Mouse (Mus musculus): ENCODE measurements around the gene Mcrip1. TPM values are rescaled to one million over a fixed set of nuclear protein-coding genes. Genes with fewer than 3 reads are reported as not detected.
"Not testable (repeated sequence)": the region's sequence is repeated elsewhere in the genome, so short reads cannot be mapped to it uniquely, and the experiment has no call there.

Mcrip1 gene
- polyA plus RNA-seq, 1 experiment from 2014 or later = 129 TPM

DNA sequence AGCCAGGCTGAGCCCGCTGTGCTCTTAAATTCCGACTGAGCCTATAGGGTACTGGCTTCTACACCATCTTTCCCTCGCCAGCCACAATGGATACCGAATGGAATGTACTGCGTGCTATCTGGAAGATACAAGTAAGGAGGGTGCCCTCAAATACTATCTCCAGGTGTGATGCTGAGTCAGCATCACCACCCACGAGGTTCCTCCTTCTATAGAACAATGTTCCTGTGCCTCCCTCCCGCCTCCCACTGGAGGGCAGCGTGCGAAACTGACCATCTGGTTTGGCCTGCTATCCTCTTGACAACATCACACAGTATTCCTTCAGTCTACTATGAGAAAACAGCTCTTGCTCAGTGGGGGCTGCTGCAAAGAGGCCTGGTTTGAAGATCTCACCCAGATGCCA lies 15.6 kb upstream of the Mcrip1 start:
- H3K9me3 ChIP-seq (ENCODE audit: control insufficient read depth, low read length) = no peaks in the 10 kb centered on the region
- no peak overlapping the region for H3K27ac ChIP-seq (ENCODE audit: low read length)
- 81% methylated on average over 9 of the region's 9 CpGs for WGBS
- H3K27me3 ChIP-seq (replicated peaks; ENCODE audit: control insufficient read depth, insufficient read depth, low read length) = no peaks in the 10 kb centered on the region
- H3K4me1 ChIP-seq (ENCODE audit: control insufficient read depth, insufficient read depth, low read length) = 0 out of 2 replicates have a peak, but pooled peaks cover 4% of the 10 kb centered on the region
- H3K36me3 ChIP-seq (ENCODE audit: control insufficient read depth, insufficient read depth, low read length) = peaks cover 41% of the 10 kb centered on the region
- H3K4me2 ChIP-seq (ENCODE audit: low read depth, low read length) = no peak overlapping the region
- H3K9ac ChIP-seq (ENCODE audit: low read depth, low read length) = no peak overlapping the region
- no peak for ATAC-seq
- no peak overlapping the region for H3K4me3 ChIP-seq (ENCODE audit: low read length)

DNA sequence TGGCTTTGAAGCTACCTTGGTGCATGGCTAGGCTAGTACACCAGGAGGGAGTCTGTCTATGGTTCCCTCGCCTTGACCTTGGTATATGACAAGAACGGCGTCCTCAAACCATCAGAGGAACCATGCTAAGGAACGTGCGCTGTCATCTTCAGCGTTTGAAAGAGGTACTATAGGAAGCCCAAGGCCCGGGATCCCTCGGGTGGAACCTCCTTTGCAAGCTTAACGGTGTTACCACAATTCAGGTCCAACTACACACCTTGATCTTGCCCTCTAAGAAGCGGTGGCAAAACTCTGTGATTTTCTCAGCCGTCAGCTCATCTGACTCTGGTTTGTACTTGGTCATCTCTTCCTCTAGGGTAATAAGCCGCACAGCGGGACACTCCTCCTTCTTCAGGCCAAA lies 13.4 kb upstream of the Mcrip1 start:
- Histone ChIP-seq H3K4me2 (ENCODE audit: low read depth, low read length) (no peak overlapping the region), H3K4me1 (ENCODE audit: control insufficient read depth, insufficient read depth, low read length) (0 out of 2 replicates have a peak, but pooled peaks cover 4% of the 10 kb centered on the region), H3K9me3 (ENCODE audit: control insufficient read depth, low read length) (no peaks in the 10 kb centered on the region), H3K36me3 (ENCODE audit: control insufficient read depth, insufficient read depth, low read length) (peaks cover 46% of the 10 kb centered on the region), H3K4me3 (ENCODE audit: low read length) (no peak overlapping the region), H3K27ac (ENCODE audit: low read length) (no peak overlapping the region), H3K27me3 (replicated peaks; ENCODE audit: control insufficient read depth, insufficient read depth, low read length) (no peaks in the 10 kb centered on the region), H3K9ac (ENCODE audit: low read depth, low read length) (no peak overlapping the region)
- 95% methylated on average over 13 of the region's 13 CpGs for WGBS
- ATAC-seq = no peak

DNA sequence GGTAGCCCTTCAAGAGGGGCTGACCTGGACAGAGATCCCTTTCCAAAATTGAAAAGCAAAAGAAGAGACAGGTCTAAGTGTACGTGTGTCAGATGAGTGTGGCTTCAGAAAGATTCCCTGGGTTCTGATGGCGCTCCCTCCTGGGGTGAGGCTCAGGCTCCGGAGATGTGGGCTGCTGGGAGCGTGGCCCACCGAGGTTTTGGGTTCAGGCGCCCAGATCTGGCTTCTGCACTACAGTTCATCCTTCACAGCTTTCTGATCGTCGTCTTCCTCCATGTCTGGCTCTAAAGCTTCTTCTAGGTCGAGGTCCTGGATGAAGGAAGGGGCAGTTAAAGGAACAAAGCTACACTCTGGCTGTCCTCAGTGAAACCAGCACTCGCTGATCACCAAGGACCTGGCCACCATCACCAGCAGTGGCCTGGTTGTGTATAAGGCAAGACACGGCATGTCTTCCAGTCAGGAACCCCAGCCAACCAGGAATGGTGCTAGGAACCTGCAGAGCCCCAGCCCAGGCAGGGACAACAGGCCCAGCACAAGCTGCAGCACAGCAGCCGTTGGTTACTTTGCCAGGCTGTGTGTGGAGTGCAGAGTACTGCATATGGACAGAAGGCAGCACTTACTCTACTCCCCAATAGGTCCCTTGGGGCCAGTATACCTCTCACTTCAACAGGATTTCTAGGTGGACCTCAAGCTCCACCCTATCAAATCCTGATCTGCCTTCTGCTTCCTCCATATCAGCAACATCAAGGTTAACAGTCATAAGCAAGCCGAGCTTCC lies 11.6 kb upstream of the Mcrip1 start:
- ATAC-seq = no peak
- Histone ChIP-seq H3K4me3 (ENCODE audit: low read length) (no peak overlapping the region), H3K4me1 (ENCODE audit: control insufficient read depth, insufficient read depth, low read length) (no peaks in the 10 kb centered on the region), H3K27me3 (replicated peaks; ENCODE audit: control insufficient read depth, insufficient read depth, low read length) (no peaks in the 10 kb centered on the region), H3K27ac (ENCODE audit: low read length) (no peak overlapping the region), H3K36me3 (ENCODE audit: control insufficient read depth, insufficient read depth, low read length) (peaks cover 46% of the 10 kb centered on the region), H3K9me3 (ENCODE audit: control insufficient read depth, low read length) (no peaks in the 10 kb centered on the region), H3K9ac (ENCODE audit: low read depth, low read length) (no peak overlapping the region), H3K4me2 (ENCODE audit: low read depth, low read length) (no peak overlapping the region)
- 93% methylated on average over 13 of the region's 13 CpGs for WGBS

DNA sequence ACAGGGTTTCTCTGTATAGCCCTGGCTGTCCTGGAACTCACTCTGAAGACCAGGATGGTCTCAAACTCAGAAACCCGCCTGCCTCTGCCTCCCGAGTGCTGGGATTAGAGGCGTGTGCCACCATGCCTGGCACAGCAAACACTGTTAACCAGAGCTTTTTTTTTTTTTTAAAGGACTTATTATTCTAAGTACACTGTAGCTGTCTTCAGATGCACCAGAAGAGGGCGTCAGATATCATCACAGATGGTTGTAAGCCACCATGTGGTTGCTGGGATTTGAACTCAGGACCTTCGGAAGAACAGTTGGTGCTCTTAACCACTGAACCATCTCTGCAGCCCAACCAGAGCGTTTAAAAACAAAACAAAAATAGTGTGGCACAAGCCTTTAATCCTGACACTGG lies 9.3 kb upstream of the Mcrip1 start:
- not testable (repeated sequence) for H3K4me2 ChIP-seq (ENCODE audit: low read depth, low read length); H3K4me1 ChIP-seq (ENCODE audit: control insufficient read depth, insufficient read depth, low read length); H3K27me3 ChIP-seq (replicated peaks; ENCODE audit: control insufficient read depth, insufficient read depth, low read length); ATAC-seq; H3K27ac ChIP-seq (ENCODE audit: low read length); H3K4me3 ChIP-seq (ENCODE audit: low read length); H3K9ac ChIP-seq (ENCODE audit: low read depth, low read length); H3K9me3 ChIP-seq (ENCODE audit: control insufficient read depth, low read length)
- peaks cover 38% of the 10 kb centered on the region for H3K36me3 ChIP-seq (ENCODE audit: control insufficient read depth, insufficient read depth, low read length)
- WGBS = 85% methylated on average over 6 of the region's 6 CpGs

DNA sequence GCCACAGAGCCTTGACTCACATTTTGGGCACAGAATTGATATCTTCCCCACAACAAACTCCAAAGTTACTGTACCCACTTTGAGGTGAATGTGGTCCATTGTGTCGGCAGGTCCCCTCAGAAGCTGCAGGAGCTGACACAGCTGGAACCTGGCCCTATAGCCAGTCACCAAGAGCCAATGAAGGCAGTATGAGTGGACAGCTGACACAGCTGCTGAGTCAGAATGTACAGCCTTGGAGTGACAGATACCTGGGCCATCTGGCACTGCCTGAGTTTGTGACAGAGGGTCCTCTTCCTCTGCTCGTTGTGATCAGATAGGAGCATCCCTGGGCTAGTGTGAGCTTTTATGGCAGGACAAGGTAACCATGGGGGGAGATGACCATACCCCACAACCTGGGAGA lies 5.7 kb upstream of the Mcrip1 start:
- H3K9me3 ChIP-seq (ENCODE audit: control insufficient read depth, low read length) = no peaks in the 10 kb centered on the region
- peaks cover 3% of the 10 kb centered on the region for H3K4me1 ChIP-seq (ENCODE audit: control insufficient read depth, insufficient read depth, low read length)
- H3K4me2 ChIP-seq (ENCODE audit: low read depth, low read length) = no peak overlapping the region
- H3K27ac ChIP-seq (ENCODE audit: low read length) = peak overlapping the region; percentile 43
- H3K4me3 ChIP-seq (ENCODE audit: low read length) = no peak overlapping the region
- peak; percentile 56; the same call in 1 of the 2 replicates for ATAC-seq
- no peaks in the 10 kb centered on the region for H3K27me3 ChIP-seq (replicated peaks; ENCODE audit: control insufficient read depth, insufficient read depth, low read length)
- peaks cover 10% of the 10 kb centered on the region for H3K36me3 ChIP-seq (ENCODE audit: control insufficient read depth, insufficient read depth, low read length)
- H3K9ac ChIP-seq (ENCODE audit: low read depth, low read length) = no peak overlapping the region
- 66% methylated on average over 2 of the region's 2 CpGs for WGBS

DNA sequence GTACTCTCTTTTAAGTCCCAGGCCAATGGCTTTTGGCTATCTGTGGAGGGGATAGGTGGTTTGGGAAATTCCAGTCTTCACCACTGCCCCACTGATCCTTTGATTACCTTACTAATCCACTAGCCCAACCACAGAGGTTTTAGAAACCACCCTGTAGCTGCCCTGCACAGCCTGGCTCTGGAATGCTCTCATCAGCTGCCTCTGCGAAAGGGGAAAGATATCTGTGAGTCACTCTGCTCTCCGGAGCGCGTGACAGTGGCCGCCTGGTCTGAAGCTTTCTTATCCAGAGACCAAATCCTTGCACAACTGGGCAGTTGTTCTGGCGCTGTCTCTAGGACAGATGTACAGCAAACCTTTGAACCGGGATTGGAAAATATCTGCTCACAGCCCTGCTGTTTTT lies 5.3 kb upstream of the Mcrip1 start:
- no peak overlapping the region for H3K4me2 ChIP-seq (ENCODE audit: low read depth, low read length)

DNA sequence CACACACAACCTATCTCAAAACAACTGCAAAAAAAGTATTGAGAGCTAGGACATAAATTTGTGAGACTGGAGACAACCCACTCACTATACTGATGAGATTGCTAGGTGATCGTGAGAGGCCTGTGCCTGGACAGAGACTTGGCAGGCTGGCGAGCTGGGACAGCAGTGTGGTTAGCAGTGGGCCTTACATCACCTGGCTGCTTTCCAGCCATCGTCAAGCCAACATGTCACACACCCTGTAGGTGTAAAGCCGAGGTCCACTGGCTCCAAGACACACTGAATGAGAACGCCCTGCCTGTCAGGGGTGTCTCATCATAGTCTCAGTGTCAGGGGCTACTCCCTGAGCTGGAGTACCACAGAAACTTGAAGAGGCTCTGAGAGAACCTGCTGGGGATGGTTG lies 3.2 kb upstream of the Mcrip1 start:
- H3K4me3 ChIP-seq (ENCODE audit: low read length) = no peak overlapping the region
- peaks cover 18% of the 10 kb centered on the region for H3K4me1 ChIP-seq (ENCODE audit: control insufficient read depth, insufficient read depth, low read length)
- no peak overlapping the region for H3K27ac ChIP-seq (ENCODE audit: low read length)
- ATAC-seq = no peak
- no peaks in the 10 kb centered on the region for H3K36me3 ChIP-seq (ENCODE audit: control insufficient read depth, insufficient read depth, low read length)
- H3K9me3 ChIP-seq (ENCODE audit: control insufficient read depth, low read length) = no peaks in the 10 kb centered on the region
- no peaks in the 10 kb centered on the region for H3K27me3 ChIP-seq (replicated peaks; ENCODE audit: control insufficient read depth, insufficient read depth, low read length)
- no peak overlapping the region for H3K9ac ChIP-seq (ENCODE audit: low read depth, low read length)
- 75% methylated on average over 5 of the region's 5 CpGs for WGBS
- H3K4me2 ChIP-seq (ENCODE audit: low read depth, low read length) = no peak overlapping the region

More for the DNA sequence above, 5.3 kb upstream of the Mcrip1 start:
- 71% methylated on average over 7 of the region's 7 CpGs for WGBS
- no peaks in the 10 kb centered on the region for H3K9me3 ChIP-seq (ENCODE audit: control insufficient read depth, low read length)
- H3K36me3 ChIP-seq (ENCODE audit: control insufficient read depth, insufficient read depth, low read length) = peaks cover 7% of the 10 kb centered on the region; the same call in 1 of the 2 replicates
- H3K9ac ChIP-seq (ENCODE audit: low read depth, low read length) = no peak overlapping the region
- no peak overlapping the region for H3K4me3 ChIP-seq (ENCODE audit: low read length)
- peaks cover 7% of the 10 kb centered on the region for H3K4me1 ChIP-seq (ENCODE audit: control insufficient read depth, insufficient read depth, low read length)
- H3K27ac ChIP-seq (ENCODE audit: low read length) = peak overlapping the region; percentile 67
- no peaks in the 10 kb centered on the region for H3K27me3 ChIP-seq (replicated peaks; ENCODE audit: control insufficient read depth, insufficient read depth, low read length)
- peak; percentile 65 for ATAC-seq

DNA sequence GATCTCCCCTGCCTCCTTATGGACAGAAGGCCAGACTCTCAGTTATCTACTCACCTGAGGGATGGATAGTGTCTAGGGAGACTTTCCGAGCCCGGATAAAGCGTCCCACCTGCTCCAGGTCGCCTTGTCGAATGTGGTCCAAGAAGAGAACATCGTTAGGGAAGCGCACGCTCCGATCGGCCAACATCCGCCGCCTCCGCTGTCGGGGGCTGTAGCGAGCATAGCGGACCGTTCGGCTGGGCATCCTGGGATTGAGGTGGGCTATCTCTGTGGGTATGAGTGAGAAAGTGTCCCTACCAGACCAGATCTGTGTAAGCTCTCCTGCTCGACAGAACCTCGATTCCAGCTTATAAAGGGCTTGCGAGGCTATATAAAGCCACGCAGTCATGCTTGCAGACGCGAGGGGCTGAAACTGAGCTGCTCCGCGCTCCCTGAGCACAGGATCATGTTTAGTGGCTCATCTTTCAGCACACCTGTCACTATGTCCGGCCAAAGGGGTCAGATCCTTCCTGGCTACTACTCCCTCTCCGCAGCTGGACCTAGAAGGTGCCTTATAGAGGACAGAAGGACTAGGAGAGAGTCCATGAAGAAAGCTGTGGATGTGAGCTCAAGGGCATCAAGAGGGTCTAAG lies 1.4 kb upstream of the Mcrip1 start, which contains the start of gene Ppp1r27:
TSS of gene Ppp1r27 (minus strand) at position 323 of the 631 bp plus-strand sequence.
- H3K9ac ChIP-seq (ENCODE audit: low read depth, low read length) = peak within 1 kb of the TSS; percentile 98
- H3K4me2 ChIP-seq (ENCODE audit: low read depth, low read length) = peak within 1 kb of the TSS; percentile 91
- H3K36me3 ChIP-seq (ENCODE audit: control insufficient read depth, insufficient read depth, low read length) = no peaks in the 10 kb centered on the region
- ATAC-seq = no peak
- peaks cover 27% of the 10 kb centered on the region for H3K4me1 ChIP-seq (ENCODE audit: control insufficient read depth, insufficient read depth, low read length)
- H3K4me3 ChIP-seq (ENCODE audit: low read length) = peak within 1 kb of the TSS; percentile 86
- H3K27ac ChIP-seq (ENCODE audit: low read length) = peak within 1 kb of the TSS; percentile 98; the same call in 1 of the 2 replicates
- WGBS = 92% methylated on average over 28 of the region's 28 CpGs
- no peaks in the 10 kb centered on the region for H3K9me3 ChIP-seq (ENCODE audit: control insufficient read depth, low read length)
- H3K27me3 ChIP-seq (replicated peaks; ENCODE audit: control insufficient read depth, insufficient read depth, low read length) = no peaks in the 10 kb centered on the region

DNA sequence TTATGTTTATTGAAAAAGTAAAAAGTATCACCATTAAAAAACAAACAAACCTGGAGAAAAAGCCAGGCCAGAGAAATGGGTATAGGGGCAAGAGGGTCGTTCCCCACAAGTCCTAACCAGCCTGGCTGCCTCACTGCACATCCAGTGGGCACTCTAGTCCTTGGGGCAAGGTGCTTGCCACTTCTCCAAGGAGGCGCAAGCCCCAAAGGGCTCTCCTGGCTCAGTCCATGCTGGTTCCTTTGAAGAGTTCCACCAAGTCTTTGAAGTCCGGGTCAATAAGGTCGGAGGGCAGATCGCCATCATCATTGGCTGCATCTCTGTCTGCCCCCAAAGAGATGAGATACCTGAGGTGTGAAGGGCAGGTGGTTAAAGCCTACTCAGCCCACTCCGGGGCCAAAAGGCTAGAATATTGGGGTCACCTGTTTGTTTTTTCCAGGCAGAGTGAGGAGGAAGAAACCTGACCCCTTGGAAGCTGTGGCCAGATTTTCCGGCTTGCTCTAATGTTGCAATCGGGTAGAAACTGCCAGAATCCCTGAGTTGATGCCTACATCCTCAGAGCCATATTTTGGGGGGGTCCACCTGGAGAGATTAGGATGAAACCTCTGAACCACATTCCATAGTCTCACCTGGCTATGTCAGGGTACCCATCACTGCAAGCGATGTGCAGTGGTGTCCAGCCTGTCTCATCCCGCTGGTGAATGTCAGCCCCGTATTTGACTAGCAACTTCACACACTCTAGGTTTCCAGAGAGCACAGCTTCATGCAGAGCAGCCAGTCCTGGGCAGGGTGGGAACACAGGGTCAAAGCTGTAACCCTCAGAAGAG lies 671 bp upstream of the Mcrip1 start:
- no peaks in the 10 kb centered on the region for H3K9me3 ChIP-seq (ENCODE audit: control insufficient read depth, low read length)
- WGBS = 64% methylated on average over 11 of the region's 11 CpGs
- H3K27me3 ChIP-seq (replicated peaks; ENCODE audit: control insufficient read depth, insufficient read depth, low read length) = no peaks in the 10 kb centered on the region
- peak overlapping the region; percentile 86 for H3K4me3 ChIP-seq (ENCODE audit: low read length)
- peak; percentile 14; the same call in 1 of the 2 replicates for ATAC-seq
- H3K4me2 ChIP-seq (ENCODE audit: low read depth, low read length) = peak overlapping the region; percentile 91
- no peaks in the 10 kb centered on the region for H3K36me3 ChIP-seq (ENCODE audit: control insufficient read depth, insufficient read depth, low read length)
- H3K4me1 ChIP-seq (ENCODE audit: control insufficient read depth, insufficient read depth, low read length) = peaks cover 29% of the 10 kb centered on the region
- H3K27ac ChIP-seq (ENCODE audit: low read length) = peak overlapping the region; percentile 98
- H3K9ac ChIP-seq (ENCODE audit: low read depth, low read length) = peak overlapping the region; percentile 98
